Mouse (Mus musculus): Measurements from ENCODE around the gene Hmx1. TPM values are rescaled to one million over a fixed set of nuclear protein-coding genes. Genes with fewer than 3 reads are reported as not detected.

Hmx1 gene
- not detected for polyA plus RNA-seq (2015; fragmentation: Illumina TruSeq; extraction: RNeasy Lipid Tissue Mini Kit (QIAGEN cat#74804); ENCODE audit: insufficient read depth, low read depth, low replicate concordance)

GRCm38 (mm10) chr5:35388491-35389111, at the start of gene Hmx1:
TSS of gene Hmx1 (plus strand) at chr5:35389108.

Other genes starting within 250 kb of the Hmx1 start
- not detected for gene Adra2c, start 110.8 kb upstream of the Hmx1 start, polyA plus RNA-seq (2015; fragmentation: Illumina TruSeq; extraction: RNeasy Lipid Tissue Mini Kit (QIAGEN cat#74804); ENCODE audit: insufficient read depth, low read depth, low replicate concordance)
- gene Cpz, start 136.6 kb downstream of the Hmx1 start, polyA plus RNA-seq (2015; fragmentation: Illumina TruSeq; extraction: RNeasy Lipid Tissue Mini Kit (QIAGEN cat#74804); ENCODE audit: insufficient read depth, low read depth, low replicate concordance) = 1.6 TPM
- gene Trmt44, start 186.0 kb downstream of the Hmx1 start, polyA plus RNA-seq (2015; fragmentation: Illumina TruSeq; extraction: RNeasy Lipid Tissue Mini Kit (QIAGEN cat#74804); ENCODE audit: insufficient read depth, low read depth, low replicate concordance) = 1.3 TPM
- gene Acox3, start 193.9 kb downstream of the Hmx1 start, polyA plus RNA-seq (2015; fragmentation: Illumina TruSeq; extraction: RNeasy Lipid Tissue Mini Kit (QIAGEN cat#74804); ENCODE audit: insufficient read depth, low read depth, low replicate concordance) = 5.0 TPM